Mouse (Mus musculus): Measurements from ENCODE around the gene Iqcc.
A peak's percentile ranks its signal among the peaks of the same experiment; 100 is the strongest.

DNA sequence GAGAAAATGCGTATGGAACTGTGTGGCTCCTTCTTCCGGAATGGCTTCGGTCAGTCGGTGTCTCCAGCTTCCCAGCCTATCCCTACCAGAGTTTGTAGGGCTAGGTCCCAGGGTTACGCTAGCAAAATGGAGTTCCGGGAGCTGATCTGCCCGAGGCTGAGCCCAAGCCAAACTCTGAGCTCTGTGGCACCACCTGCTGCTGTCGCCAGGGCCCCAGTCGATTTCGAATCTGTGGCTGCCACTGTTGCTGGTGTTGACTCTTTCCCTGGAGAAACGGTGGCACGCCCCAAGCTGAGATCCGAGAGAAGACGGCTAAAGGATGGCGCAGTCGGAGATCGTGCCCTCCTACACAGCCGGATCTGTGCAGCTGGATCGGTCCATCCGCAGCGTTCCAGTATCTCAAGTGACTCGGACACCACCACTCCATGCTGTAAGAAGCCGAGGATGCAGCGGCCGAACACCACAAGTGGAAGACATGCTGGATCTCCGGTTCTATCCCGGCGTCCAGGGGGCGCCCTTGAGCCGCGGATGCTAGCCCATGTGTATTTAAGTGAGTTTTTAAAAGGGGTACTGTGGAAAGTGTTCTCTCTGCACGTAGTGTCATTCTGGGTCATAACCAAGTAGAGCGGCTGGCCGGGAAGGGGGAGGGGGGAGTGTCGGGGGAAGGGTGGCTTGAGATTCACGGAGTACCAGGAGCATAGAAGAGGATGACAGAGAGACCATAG is 33.9 kb downstream of the Iqcc start:
- 0 out of 2 replicates have a peak, but pooled peaks have one; percentile 2 for TF ChIP-seq POLR2A (IDR thresholded peaks at IDR 0.05; ENCODE audit: borderline replicate concordance, extremely low read depth, low read depth, low read length)
- TF ChIP-seq CTCF (IDR thresholded peaks at IDR 0.05; ENCODE audit: insufficient read depth, low read length) = peak; percentile 70

Measured in lung, adult 2 months (tissue).